In the genomic region with DNA sequence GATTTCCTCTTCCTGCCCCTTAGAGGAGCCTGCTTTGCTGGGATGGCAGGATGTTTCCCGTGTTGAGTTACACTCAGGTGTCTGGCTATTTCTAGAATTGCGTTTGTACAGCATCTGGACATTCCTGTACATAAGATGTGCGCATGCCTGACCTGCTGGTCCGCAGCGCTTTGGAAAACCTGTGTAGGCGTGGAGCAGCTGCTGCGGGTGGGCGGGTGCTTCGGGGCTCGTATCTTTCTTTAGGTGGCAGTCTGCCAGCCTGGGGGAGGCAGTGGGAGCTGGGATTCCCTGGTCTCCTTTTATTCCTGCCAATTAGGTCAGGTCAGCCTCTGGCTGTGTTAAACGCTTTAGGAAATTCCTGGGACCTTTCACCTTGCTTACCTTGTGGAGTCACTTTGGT, we compare ENCODE assay signal across 8 mouse cellular contexts. TPM values are rescaled to one million over a fixed set of nuclear protein-coding genes. Genes with fewer than 3 reads are reported as not detected.
DNase-seq lines count a peak whose midpoint lies in the region; ATAC-seq and TF ChIP-seq lines count a peak whose summit lies in the region.
"Had no signal": no experiment of that assay in that cellular context is flagged by ENCODE, and none has a peak within 500 bp of the region (broad histone marks: within the 10 kb centered on the region; RNA-seq: fewer than 3 reads in every experiment).

No protein-coding gene starts in this region.

- no peak overlapping the region for H3K27ac ChIP-seq in lung, embryonic 14.5 days (ENCODE audit: low read depth)
- no peak overlapping the region for H3K27ac ChIP-seq in midbrain, postnatal 0 days (ENCODE audit: low read depth, low read length)
- H3K27ac ChIP-seq: liver, embryonic 13.5 days had no signal

- H3K9me3 ChIP-seq in lung, embryonic 14.5 days (ENCODE audit: low read depth, low read length): no peaks in the 10 kb centered on the region
- no peaks in the 10 kb centered on the region for H3K9me3 ChIP-seq in midbrain, postnatal 0 days (ENCODE audit: low read length)
- H3K9me3 ChIP-seq: liver, embryonic 13.5 days had no signal

- 16% methylated on average over 11 of the region's 11 CpGs for WGBS in lung, embryonic 14.5 days
- 27% methylated on average over 11 of the region's 11 CpGs for WGBS in lung, adult 2 months
- 65% methylated on average over 11 of the region's 11 CpGs for WGBS in midbrain, postnatal 0 days

- no peak overlapping the region for H3K9ac ChIP-seq in lung, embryonic 14.5 days
- H3K9ac ChIP-seq in midbrain, postnatal 0 days (replicated peaks; ENCODE audit: low read length, poor library complexity, severe bottlenecking): no peak overlapping the region
- H3K9ac ChIP-seq: liver, embryonic 13.5 days had no signal

- H3K4me3 ChIP-seq in lung, embryonic 14.5 days (ENCODE audit: low read depth, low read length): no peak overlapping the region
- H3K4me3 ChIP-seq in lung, adult 2 months (replicated peaks; ENCODE audit: extremely low read depth, low read depth, low read length): no peak overlapping the region
- no peak overlapping the region for H3K4me3 ChIP-seq in midbrain, postnatal 0 days (ENCODE audit: low read depth, low read length)
- H3K4me3 ChIP-seq: liver, embryonic 13.5 days had no signal

- H3K4me1 ChIP-seq in lung, embryonic 14.5 days (ENCODE audit: insufficient read depth): 0 out of 2 replicates have a peak, but pooled peaks cover 6% of the 10 kb centered on the region
- no peaks in the 10 kb centered on the region for H3K4me1 ChIP-seq in lung, adult 2 months (ENCODE audit: control insufficient read depth, insufficient read depth, low read length)
- no peaks in the 10 kb centered on the region for H3K4me1 ChIP-seq in midbrain, postnatal 0 days (ENCODE audit: insufficient read depth, low read length)
- H3K4me1 ChIP-seq: liver, embryonic 13.5 days had no signal

- DNase-seq in lung, embryonic 14.5 days: peak; percentile 73
- DNase-seq in lung, adult 2 months: no peak
- peak; percentile 17 for DNase-seq in heart, adult 8-10 months (ENCODE audit: low spot score)
- DNase-seq in kidney, postnatal 36 days: peak; percentile 43 to 45
- DNase-seq in ovary, postnatal 36 days (ENCODE audit: low spot score): peak; percentile 72
- DNase-seq in gastrocnemius, postnatal 25 days: no peak
- no peak for DNase-seq in midbrain, postnatal 0 days (ENCODE audit: low spot score)
- DNase-seq: liver, embryonic 13.5 days had no signal

- H3K36me3 ChIP-seq in lung, embryonic 14.5 days (ENCODE audit: insufficient read depth): no peaks in the 10 kb centered on the region
- H3K36me3 ChIP-seq in midbrain, postnatal 0 days (ENCODE audit: insufficient read depth, low read length): no peaks in the 10 kb centered on the region
- H3K36me3 ChIP-seq: liver, embryonic 13.5 days had no signal

- H3K27me3 ChIP-seq in lung, embryonic 14.5 days (ENCODE audit: insufficient read depth, low read length): no peaks in the 10 kb centered on the region
- no peaks in the 10 kb centered on the region for H3K27me3 ChIP-seq in midbrain, postnatal 0 days (ENCODE audit: insufficient read depth, low read length)
- H3K27me3 ChIP-seq: liver, embryonic 13.5 days had no signal

- TF ChIP-seq CTCF in lung, embryonic 14.5 days (IDR thresholded peaks at IDR 0.05; ENCODE audit: low read depth): no peak
- no peak for TF ChIP-seq CTCF in lung, adult 2 months (IDR thresholded peaks at IDR 0.05; ENCODE audit: insufficient read depth, low read length)
- TF ChIP-seq CTCF in midbrain, postnatal 0 days (IDR thresholded peaks at IDR 0.05): no peak

- H3K4me2 ChIP-seq in lung, embryonic 14.5 days: peak overlapping the region; percentile 12; the same call in 1 of the 2 replicates
- H3K4me2 ChIP-seq in midbrain, postnatal 0 days (ENCODE audit: low read depth, low read length, poor library complexity, severe bottlenecking): no peak overlapping the region
- H3K4me2 ChIP-seq: liver, embryonic 13.5 days had no signal

- ATAC-seq in lung, embryonic 14.5 days (ENCODE audit: insufficient read depth): peak; percentile 28
- ATAC-seq in midbrain, postnatal 0 days (ENCODE audit: low FRiP score): no peak

- TF ChIP-seq POLR2A in lung, adult 2 months (IDR thresholded peaks at IDR 0.05; ENCODE audit: borderline replicate concordance, extremely low read depth, low read depth, low read length): no peak

RNA-seq across cellular contexts. Expression of a gene that starts 39.6 kb away (rescaled TPM):
- polyA plus RNA-seq in lung, embryonic 14.5 days (2014; fragmentation: Nextera tagmentation; extraction: Ambion mirVana): 46.1 and 49.7 TPM in 2 replicates
- polyA plus RNA-seq in lung, adult 2 months (2012; rRNA removed): 11.5 and 15.4 TPM in 2 replicates
- total RNA-seq in heart, adult 8-10 months (2022): 10 to 100 TPM; 16.8 to 26.1 (median 24.4) TPM
- total RNA-seq in gastrocnemius, postnatal 25 days (2021): 1 to 10 TPM; 2.7 to 2.9 TPM
- 32.2 and 39.6 TPM in 2 replicates for total RNA-seq in midbrain, postnatal 0 days (2014; rRNA removed)
- 58.9 and 61.3 TPM in 2 replicates for polyA plus RNA-seq in midbrain, postnatal 0 days (2015; fragmentation: Nextera tagmentation; extraction: Ambion mirVana)

Comparison
In these comparisons a context has a peak if more than half of its experiments do, and no peak if none do; other contexts are left out.
1. DNase-seq: peak in lung, embryonic 14.5 days (single experiment), heart, adult 8-10 months (single experiment), kidney, postnatal 36 days (2 of 2) and ovary, postnatal 36 days (single experiment); none in lung, adult 2 months (single experiment), gastrocnemius, postnatal 25 days (single experiment) and midbrain, postnatal 0 days (single experiment).